Mouse (Mus musculus) testis, adult 2 months (tissue): Measurements from ENCODE around the gene Ankrd23. TPM values are rescaled to one million over a fixed set of nuclear protein-coding genes. Genes with fewer than 3 reads are reported as not detected.

Experiments used
- H3K27ac ChIP-seq: fragments of 200-500 bp; 2 replicates; pipeline ENCODE4 v1.5.1; 2012; ENCODE audit warnings: low read depth, low read length; ENCODE audit not compliant: control insufficient read depth, insufficient read depth
- H3K27me3 ChIP-seq: fragments of 200-500 bp; 2 replicates; pipeline ENCODE4 v1.6.1; 2012; ENCODE audit warnings: mild to moderate bottlenecking, low read length, moderate library complexity; ENCODE audit not compliant: control insufficient read depth, insufficient read depth
- H3K36me3 ChIP-seq: fragments of 200-500 bp; 2 replicates; pipeline ENCODE4 v1.6.1; 2012; ENCODE audit warnings: mild to moderate bottlenecking, low read length; ENCODE audit not compliant: control insufficient read depth, insufficient read depth
- H3K4me1 ChIP-seq: fragments of 200-500 bp; 2 replicates; pipeline ENCODE4 v1.6.1; 2012; ENCODE audit warnings: low read length; ENCODE audit not compliant: control insufficient read depth, insufficient read depth
- H3K4me3 ChIP-seq: fragments of 200-500 bp; 2 replicates; pipeline ENCODE4 v1.5.1; 2012; ENCODE audit warnings: low read depth, mild to moderate bottlenecking, low read length, moderate library complexity, mixed read lengths; ENCODE audit not compliant: control insufficient read depth
- CTCF ChIP-seq: fragments of 200-500 bp; IDR thresholded peaks from 2 replicates; pipeline ENCODE4 v1.5.1; 2012; ENCODE audit warnings: low read depth, mild to moderate bottlenecking, inconsistent platforms, low read length, moderate library complexity; ENCODE audit not compliant: control insufficient read depth, insufficient read depth, insufficient replicate concordance
- POLR2A ChIP-seq: fragments of 200-500 bp; IDR thresholded peaks from 2 replicates; pipeline ENCODE4 v1.6.1; 2012; ENCODE audit warnings: low read depth, mild to moderate bottlenecking, inconsistent platforms, low read length, moderate library complexity; ENCODE audit not compliant: control insufficient read depth
- polyA plus RNA-seq: library from polyadenylated mRNA; depleted of rRNA; stranded (reverse); fragments of >200 nt; gene quantifications from 2 replicates; pipeline ENCODE4 v1.2.3, GENCODE M21; 2012

The Ankrd23 gene
- polyA plus RNA-seq, 1 experiment, result 11.0 TPM

DNA sequence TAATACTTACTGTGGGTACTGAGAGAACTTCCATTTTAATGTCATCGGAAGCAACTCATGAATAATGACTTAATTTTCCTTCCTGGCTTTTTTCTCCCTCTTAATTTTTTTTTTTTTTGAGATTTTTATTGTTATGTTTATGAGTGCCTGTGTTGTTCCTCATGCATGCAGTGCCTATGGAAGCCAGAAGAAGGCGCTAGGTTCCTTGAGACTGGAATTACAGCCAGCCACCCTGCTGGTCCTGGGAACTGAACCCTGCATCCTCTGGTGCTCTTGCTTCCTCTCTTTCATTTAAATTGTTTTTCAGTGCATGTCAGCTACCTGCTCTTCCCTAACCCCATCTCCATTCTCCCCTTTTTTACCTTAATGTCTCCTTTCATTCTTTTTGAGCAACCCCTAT, 23.0 kb downstream of the Ankrd23 start:
- Histone ChIP-seq H3K4me1 (peaks cover 8% of the 10 kb centered on the region), H3K4me3 (no peak overlapping the region), H3K27me3 (no peaks in the 10 kb centered on the region), H3K36me3 (no peaks in the 10 kb centered on the region), H3K27ac (no peak overlapping the region)
- TF ChIP-seq CTCF (peak; percentile 20; the same call in 1 of the 2 replicates), POLR2A (no peak)

DNA sequence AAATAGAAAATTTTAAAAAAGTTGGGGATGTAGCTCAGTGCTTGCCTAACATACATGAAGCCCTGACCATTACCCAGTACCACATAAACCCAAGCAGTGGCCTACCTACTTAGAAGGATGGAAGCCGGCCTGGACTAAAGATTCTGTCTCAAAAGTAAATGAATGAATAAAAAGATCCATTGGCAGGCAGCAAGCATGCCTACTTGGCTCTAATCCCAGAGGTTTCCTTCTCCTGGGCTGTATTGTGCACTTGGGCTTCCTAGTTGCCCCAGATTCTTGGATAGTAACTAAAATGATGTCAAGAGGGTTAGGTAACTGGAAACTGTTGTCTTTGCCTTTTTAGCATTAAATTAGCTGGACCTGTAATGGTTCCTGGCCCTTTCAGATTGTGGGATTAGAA, 23.4 kb downstream of the Ankrd23 start:
- no peaks in the 10 kb centered on the region for H3K27me3 ChIP-seq
- H3K4me1 ChIP-seq, result peaks cover 8% of the 10 kb centered on the region
- no peaks in the 10 kb centered on the region for H3K36me3 ChIP-seq
- H3K27ac ChIP-seq, result no peak overlapping the region
- TF ChIP-seq CTCF, result no peak
- no peak for TF ChIP-seq POLR2A
- H3K4me3 ChIP-seq, result no peak overlapping the region

DNA sequence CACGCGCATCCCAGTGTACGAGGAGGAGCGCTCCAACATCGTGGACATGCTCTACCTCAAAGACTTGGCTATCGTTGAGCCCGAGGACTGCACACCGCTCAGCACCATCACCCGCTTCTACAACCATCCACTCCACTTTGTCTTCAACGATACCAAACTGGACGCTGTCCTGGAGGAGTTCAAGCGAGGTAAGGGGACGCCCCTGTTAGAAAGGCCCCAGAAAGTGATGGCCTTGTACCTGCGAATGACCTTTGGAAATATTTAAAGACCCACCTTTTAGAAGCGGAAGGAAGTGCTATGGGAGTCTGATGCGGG, 23.8 kb downstream of the Ankrd23 start:
- H3K4me1 ChIP-seq, result peaks cover 8% of the 10 kb centered on the region
- no peak for TF ChIP-seq CTCF
- no peak for TF ChIP-seq POLR2A
- no peaks in the 10 kb centered on the region for H3K27me3 ChIP-seq
- no peaks in the 10 kb centered on the region for H3K36me3 ChIP-seq
- H3K27ac ChIP-seq, result no peak overlapping the region
- H3K4me3 ChIP-seq, result peak overlapping the region; percentile 92

GRCm38 (mm10) chr1:36512089-36512965, 24.4 kb downstream of the Ankrd23 start:
- TF ChIP-seq POLR2A, result no peak; the same call in 1 of the 2 replicates
- TF ChIP-seq CTCF, result no peak

DNA sequence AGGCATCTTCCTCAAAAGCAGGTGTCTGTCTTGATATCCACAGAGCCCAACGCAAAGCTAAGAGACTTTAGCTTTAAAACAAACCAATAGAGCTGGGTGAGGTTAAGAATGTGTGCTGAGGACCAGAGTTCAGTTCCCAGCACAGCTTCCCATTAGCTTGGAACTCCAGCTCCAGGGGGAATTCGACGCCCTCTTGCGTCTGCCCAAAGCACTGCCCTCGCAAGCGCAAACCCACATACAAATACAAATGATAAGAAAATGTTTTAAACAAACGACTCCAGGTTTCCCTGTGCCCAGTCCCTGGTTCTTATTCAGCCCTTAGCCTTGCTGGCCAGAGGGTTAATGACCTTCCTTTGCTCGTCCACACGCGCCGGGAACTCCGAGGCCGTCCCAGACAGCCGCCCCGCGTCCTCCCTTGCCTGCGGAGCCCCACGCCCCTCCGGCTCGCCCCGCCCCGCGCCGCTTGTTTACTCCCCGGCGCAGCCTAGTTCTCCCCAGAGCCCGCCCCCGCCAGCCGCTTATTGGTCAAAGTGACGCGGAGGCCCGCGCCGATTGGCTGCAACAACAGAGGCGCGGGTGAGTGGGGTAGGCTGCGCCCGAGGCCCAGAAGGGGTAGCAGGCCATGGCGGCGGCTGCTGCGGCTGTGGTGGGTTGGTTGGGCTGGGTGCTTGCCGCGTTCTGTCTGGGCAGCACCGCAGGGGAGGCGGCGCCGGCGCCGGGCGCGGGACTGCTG, 25.2 kb downstream of the Ankrd23 start, which contains the start of gene Cnnm3:
Gene Cnnm3, plus strand, starts transcription at position 579 of the 733 bp plus-strand sequence.
- Histone ChIP-seq H3K36me3 (peaks cover 1% of the 10 kb centered on the region; the same call in 1 of the 2 replicates), H3K27me3 (no peaks in the 10 kb centered on the region), H3K4me1 (peaks cover 8% of the 10 kb centered on the region), H3K4me3 (peak within 1 kb of the TSS; percentile 92), H3K27ac (peak within 1 kb of the TSS; percentile 91)
- TF ChIP-seq CTCF (peak; percentile 41; the same call in 1 of the 2 replicates), POLR2A (peak; percentile 87)

More at GRCm38 (mm10) chr1:36512089-36512965, 24.4 kb downstream of the Ankrd23 start:
- Histone ChIP-seq H3K27me3 (no peaks in the 10 kb centered on the region), H3K4me3 (peak overlapping the region; percentile 92), H3K4me1 (peaks cover 8% of the 10 kb centered on the region), H3K27ac (peak overlapping the region; percentile 91), H3K36me3 (no peaks in the 10 kb centered on the region)

DNA sequence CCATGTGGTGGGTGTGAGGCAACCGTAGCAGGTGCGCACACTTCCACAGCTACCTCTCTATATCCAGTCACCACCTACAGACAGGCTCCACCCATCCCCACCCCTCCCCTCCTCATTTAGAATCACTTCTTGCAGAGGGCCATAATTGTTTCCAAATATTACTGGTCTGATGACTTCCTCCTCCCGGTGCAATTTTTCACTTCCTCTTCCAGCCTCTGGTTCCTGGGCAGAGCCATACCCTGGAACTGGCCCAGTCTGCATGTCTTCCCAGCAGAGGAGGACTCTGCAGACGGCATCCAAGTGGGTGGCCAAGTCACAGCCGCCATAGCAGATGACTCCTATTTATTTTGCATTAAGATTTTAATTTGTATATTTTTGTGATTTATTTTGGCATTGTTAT, 28.4 kb downstream of the Ankrd23 start:
- peaks cover 3% of the 10 kb centered on the region; the same call in 1 of the 2 replicates for H3K36me3 ChIP-seq
- H3K27me3 ChIP-seq, result no peaks in the 10 kb centered on the region
- TF ChIP-seq POLR2A (no peak), CTCF (no peak)
- H3K4me1 ChIP-seq, result peaks cover 7% of the 10 kb centered on the region
- H3K27ac ChIP-seq, result no peak overlapping the region
- no peak overlapping the region for H3K4me3 ChIP-seq

GRCm38 (mm10) chr1:36501261-36501660, 35.4 kb downstream of the Ankrd23 start:
- peaks cover 1% of the 10 kb centered on the region for H3K36me3 ChIP-seq
- no peaks in the 10 kb centered on the region for H3K4me1 ChIP-seq
- no peak overlapping the region for H3K27ac ChIP-seq
- no peak overlapping the region for H3K4me3 ChIP-seq
- TF ChIP-seq POLR2A, result no peak
- peak; percentile 90; the same call in 1 of the 2 replicates for TF ChIP-seq CTCF
- no peaks in the 10 kb centered on the region for H3K27me3 ChIP-seq
